Mouse (Mus musculus) hindbrain, embryonic 14.5 days (tissue): Measurements from ENCODE around the gene Erich3. TPM values are rescaled to one million over a fixed set of nuclear protein-coding genes. Genes with fewer than 3 reads are reported as not detected.

ENCODE experiments used
- ATAC-seq: fragments of 200-750 bp; cut with Nextera tagmentation; 2 replicates; pipeline ENCODE4 v1.8.0; 2017; ENCODE audit warnings: moderate number of reproducible peaks, mild to moderate bottlenecking, moderate TSS enrichment, moderate library complexity; ENCODE audit not compliant: low FRiP score
- DNase-seq: peaks from one replicate; pipeline ENCODE4 v3.0.0-alpha.2; 2015; ENCODE audit warnings: low spot score
- H3K27ac ChIP-seq: fragments of 300-500 bp; sonication (generic); 2 replicates; pipeline ENCODE4 v1.5.1; 2014; ENCODE audit warnings: mild to moderate bottlenecking, moderate library complexity
- H3K27me3 ChIP-seq: fragments of 300-500 bp; sonication (generic); 2 replicates; pipeline ENCODE4 v1.6.1; 2014; ENCODE audit warnings: mild to moderate bottlenecking, low read length, mixed read lengths; ENCODE audit not compliant: control insufficient read depth, insufficient read depth
- H3K36me3 ChIP-seq: fragments of 300-500 bp; sonication (generic); replicated peaks from 2 replicates; pipeline ENCODE4 v1.6.1; 2014; ENCODE audit not compliant: control insufficient read depth, insufficient read depth
- H3K4me1 ChIP-seq: fragments of 300-500 bp; sonication (generic); replicated peaks from 2 replicates; pipeline ENCODE4 v1.6.1; 2014; ENCODE audit warnings: antibody characterized with exemption, low read length, mixed read lengths; ENCODE audit not compliant: control insufficient read depth, insufficient read depth
- H3K4me2 ChIP-seq: fragments of 300-500 bp; sonication (generic); replicated peaks from 2 replicates; pipeline ENCODE4 v1.6.1; 2014; ENCODE audit warnings: mild to moderate bottlenecking, moderate library complexity
- H3K4me3 ChIP-seq: fragments of 300-500 bp; sonication (generic); replicated peaks from 2 replicates; pipeline ENCODE4 v1.5.1; 2014; ENCODE audit warnings: mild to moderate bottlenecking, low read length
- H3K9ac ChIP-seq: fragments of 300-500 bp; sonication (generic); 2 replicates; pipeline ENCODE4 v1.6.1; 2014
- H3K9me3 ChIP-seq: fragments of 300-500 bp; sonication (generic); 2 replicates; pipeline ENCODE4 v1.6.1; 2016; ENCODE audit warnings: low read length; ENCODE audit not compliant: control insufficient read depth
- WGBS: fragments of 180-500 bp; shearing (Covaris S2); extraction: QIAGEN DNeasy Blood & Tissue Kit; methylation state at CpG from one replicate; pipeline ENCODE4 v1.1.7; 2014; 5-methylcytosine and 5-hydroxymethylcytosine counted together
- polyA plus RNA-seq: library from polyadenylated mRNA; unstranded; fragments of >200 nt; fragmentation: Nextera tagmentation; extraction: Ambion mirVana; gene quantifications from 2 replicates; pipeline ENCODE4 v1.2.1, GENCODE M21; 2014

Erich3 gene
- polyA plus RNA-seq, 1 experiment from 2014 or later: 2.1 TPM

DNA sequence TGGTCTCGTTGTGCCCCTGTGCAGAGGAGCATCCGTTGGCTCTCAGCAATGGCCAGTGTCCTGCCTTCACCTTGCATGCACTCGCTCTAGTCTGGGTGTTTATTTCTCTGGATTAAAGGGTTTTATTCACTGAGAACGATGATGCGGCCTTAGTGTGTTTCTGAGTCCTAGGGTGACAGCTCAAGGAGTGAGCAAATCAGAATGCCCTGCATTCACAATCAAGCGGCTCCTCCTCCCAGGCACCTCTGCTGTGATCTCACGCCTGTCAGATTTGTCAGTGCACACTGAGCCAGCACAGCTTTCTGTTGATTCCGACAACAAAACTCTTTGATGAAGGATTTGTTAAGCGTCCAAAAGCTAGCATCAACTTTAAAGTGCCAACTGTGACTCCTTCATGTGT lies 147.6 kb downstream of the Erich3 start:
- Histone ChIP-seq H3K9me3 (no peaks in the 10 kb centered on the region), H3K9ac (peak overlapping the region; percentile 32; the same call in 1 of the 2 replicates), H3K27me3 (no peaks in the 10 kb centered on the region), H3K36me3 (no peaks in the 10 kb centered on the region), H3K4me3 (no peak overlapping the region), H3K4me1 (peaks cover 30% of the 10 kb centered on the region), H3K4me2 (0 out of 2 replicates have a peak overlapping the region, but pooled peaks have one; percentile 15), H3K27ac (peak overlapping the region; percentile 56; the same call in 1 of the 2 replicates)
- ATAC-seq (no peak), DNase-seq (no peak)
- 17% methylated on average over 9 of the region's 9 CpGs for WGBS

DNA sequence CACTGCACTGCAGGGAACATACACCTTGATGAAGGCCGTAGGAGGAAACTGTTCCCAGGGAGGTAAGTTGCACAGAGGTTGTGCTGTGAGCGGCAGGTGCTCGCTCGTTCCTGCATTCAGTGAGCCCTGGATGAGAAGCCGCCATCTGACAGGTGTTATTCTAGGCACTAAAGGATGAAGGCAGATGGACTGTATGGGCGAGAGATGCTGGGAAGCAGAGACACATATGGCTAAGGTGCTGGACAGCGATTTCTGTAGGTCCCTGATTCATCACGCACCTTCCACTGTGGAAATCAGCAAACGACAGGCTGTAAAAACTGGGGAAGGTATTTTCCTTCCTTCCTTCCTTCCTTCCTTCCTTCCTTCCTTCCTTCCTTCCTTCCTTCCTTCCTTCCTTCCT lies 148.2 kb downstream of the Erich3 start:
- Histone ChIP-seq H3K27ac (no peak overlapping the region), H3K4me3 (no peak overlapping the region), H3K4me1 (peaks cover 29% of the 10 kb centered on the region), H3K36me3 (no peaks in the 10 kb centered on the region), H3K4me2 (no peak overlapping the region), H3K9me3 (no peaks in the 10 kb centered on the region), H3K9ac (no peak overlapping the region), H3K27me3 (no peaks in the 10 kb centered on the region)
- no peak for ATAC-seq
- no peak for DNase-seq
- 70% methylated on average over 9 of the region's 9 CpGs for WGBS

DNA sequence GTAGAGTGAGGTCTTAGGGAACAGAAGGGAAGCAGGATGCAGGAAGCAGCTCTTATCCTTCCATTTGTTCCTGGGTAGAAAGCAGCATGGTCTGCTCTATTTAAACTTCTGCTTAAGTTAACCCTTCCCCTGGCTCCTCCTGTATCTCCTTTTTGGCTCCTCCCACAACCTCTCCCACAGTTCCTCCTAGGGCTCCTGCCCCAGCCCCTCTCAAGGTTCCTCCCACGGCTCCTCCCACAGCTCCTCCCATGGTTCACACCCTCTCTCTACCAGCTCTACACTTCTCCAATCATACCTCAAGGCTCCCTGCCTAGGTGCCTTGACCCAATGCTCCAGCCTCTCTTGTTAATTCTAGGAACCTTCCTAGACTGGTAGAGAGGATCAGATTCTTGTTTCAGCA lies 149.2 kb downstream of the Erich3 start:
- Histone ChIP-seq H3K36me3 (no peaks in the 10 kb centered on the region), H3K9ac (no peak overlapping the region), H3K4me3 (no peak overlapping the region), H3K27ac (no peak overlapping the region), H3K27me3 (no peaks in the 10 kb centered on the region), H3K9me3 (no peaks in the 10 kb centered on the region), H3K4me1 (peaks cover 30% of the 10 kb centered on the region), H3K4me2 (no peak overlapping the region)
- 75% methylated on average over 1 of the region's 1 CpGs for WGBS
- ATAC-seq (no peak), DNase-seq (no peak)

DNA sequence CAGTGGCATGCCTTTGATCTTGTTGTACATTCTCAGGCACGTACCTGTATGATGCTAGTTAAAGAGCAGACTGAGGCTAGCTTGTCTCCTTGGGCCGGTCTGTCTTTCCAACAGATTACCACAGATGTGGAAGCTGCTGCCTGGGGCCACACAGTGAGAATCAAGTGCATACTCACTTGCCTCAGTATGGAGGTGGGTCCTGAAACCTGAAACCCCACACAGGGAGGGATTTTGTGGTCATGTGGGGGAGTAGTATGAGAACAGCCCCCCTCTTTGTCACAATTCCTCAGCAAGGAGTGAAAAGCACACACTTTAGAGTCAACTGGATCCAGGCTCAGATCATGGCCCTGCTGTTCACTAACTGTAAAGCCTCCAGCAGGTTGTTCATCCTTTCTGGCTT lies 151.9 kb downstream of the Erich3 start:
- DNase-seq: no peak
- H3K4me1 ChIP-seq: peaks cover 24% of the 10 kb centered on the region
- H3K27ac ChIP-seq: no peak overlapping the region; the same call in 1 of the 2 replicates
- 63% methylated on average over 2 of the region's 2 CpGs for WGBS
- no peak overlapping the region for H3K4me2 ChIP-seq
- no peak overlapping the region for H3K4me3 ChIP-seq
- no peaks in the 10 kb centered on the region for H3K27me3 ChIP-seq
- no peak for ATAC-seq
- H3K9me3 ChIP-seq: no peaks in the 10 kb centered on the region
- H3K9ac ChIP-seq: no peak overlapping the region
- no peaks in the 10 kb centered on the region for H3K36me3 ChIP-seq

DNA sequence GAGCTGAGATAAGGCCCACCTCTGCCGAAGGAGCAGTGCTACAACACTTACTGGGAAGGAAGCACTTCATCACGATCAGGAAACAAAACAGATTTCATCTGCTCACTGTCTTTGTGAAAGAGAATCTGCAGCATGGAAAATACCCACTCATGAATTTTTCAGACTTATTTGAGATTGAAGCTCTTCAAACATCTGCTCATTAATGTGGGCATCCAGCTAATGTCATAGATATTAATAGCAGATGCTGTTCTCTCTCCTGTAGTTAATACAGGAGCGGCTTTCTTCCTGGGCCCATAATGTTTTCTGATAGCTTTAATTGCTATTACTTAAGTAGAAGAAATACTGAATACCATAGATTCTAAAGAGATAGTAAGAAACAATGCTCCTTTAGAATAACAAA lies 152.6 kb downstream of the Erich3 start:
- H3K4me3 ChIP-seq: no peak overlapping the region
- H3K4me1 ChIP-seq: peaks cover 18% of the 10 kb centered on the region
- no peaks in the 10 kb centered on the region for H3K9me3 ChIP-seq
- H3K27me3 ChIP-seq: no peaks in the 10 kb centered on the region
- H3K27ac ChIP-seq: peak overlapping the region; percentile 71
- H3K36me3 ChIP-seq: no peaks in the 10 kb centered on the region
- DNase-seq: no peak
- 0 out of 2 replicates have a peak overlapping the region, but pooled peaks have one; percentile 9 for H3K9ac ChIP-seq
- ATAC-seq: no peak
- 57% methylated on average over 3 of the region's 3 CpGs for WGBS
- H3K4me2 ChIP-seq: no peak overlapping the region

DNA sequence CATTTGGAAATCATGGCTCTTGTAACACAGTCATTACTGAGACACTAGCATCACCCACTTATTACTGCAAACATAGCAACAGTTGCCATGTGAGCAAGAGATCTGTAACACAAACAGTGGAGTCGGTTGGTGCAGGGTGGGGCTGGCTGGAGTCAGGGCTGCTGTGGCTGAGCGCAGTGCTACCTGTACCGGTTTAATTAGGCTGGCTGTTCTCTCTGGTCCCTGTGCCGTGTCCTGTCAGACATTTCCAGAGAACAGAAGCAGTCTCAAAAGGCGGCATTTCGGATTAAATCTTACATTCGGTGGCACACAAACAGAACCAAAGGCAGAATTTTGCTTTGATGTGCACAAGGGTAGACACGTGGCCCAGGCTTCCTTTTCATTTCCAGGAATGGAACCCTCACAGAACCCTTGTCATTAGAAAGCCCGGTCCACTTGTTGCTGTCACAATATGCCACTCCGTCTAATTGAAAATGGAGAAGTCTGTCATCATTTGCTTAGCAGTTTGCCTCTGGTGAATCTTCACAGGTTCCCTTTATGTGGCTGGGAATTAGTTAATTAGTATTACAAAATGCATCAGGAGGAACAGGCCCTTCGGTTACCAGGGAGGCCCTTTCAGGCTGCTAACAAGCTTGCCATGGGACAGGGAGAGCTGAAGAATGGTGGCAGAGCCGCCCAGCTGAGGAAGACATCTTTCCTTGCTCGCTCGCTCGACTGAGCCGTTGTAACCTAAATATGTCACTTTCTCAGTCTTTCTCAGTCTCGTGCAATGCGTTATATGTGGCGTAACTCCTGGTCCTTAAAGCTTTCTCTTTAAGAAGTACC lies 153.4 kb downstream of the Erich3 start:
- Histone ChIP-seq H3K36me3 (no peaks in the 10 kb centered on the region), H3K9ac (peak overlapping the region; percentile 32; the same call in 1 of the 2 replicates), H3K4me1 (peaks cover 16% of the 10 kb centered on the region; the same call in 1 of the 2 replicates), H3K27ac (peak overlapping the region; percentile 71), H3K27me3 (no peaks in the 10 kb centered on the region), H3K4me2 (peak overlapping the region; percentile 42), H3K4me3 (peak overlapping the region; percentile 15), H3K9me3 (no peaks in the 10 kb centered on the region)
- WGBS: 22% methylated on average over 19 of the region's 19 CpGs
- DNase-seq: peak; percentile 61
- peak; percentile 76 for ATAC-seq

Other genes starting within 250 kb of the Erich3 start
- gene Cryz, start 67.1 kb upstream of the Erich3 start, polyA plus RNA-seq: 9.5 and 9.6 TPM in 2 replicates
- gene Tyw3, start 66.8 kb upstream of the Erich3 start, polyA plus RNA-seq: 12.9 and 13.0 TPM in 2 replicates